Mouse (Mus musculus) stomach, embryonic 16.5 days (tissue): ENCODE measurements around the gene Dmbx1. TPM values are rescaled to one million over a fixed set of nuclear protein-coding genes. Genes with fewer than 3 reads are reported as not detected.

Experiments
- ATAC-seq: fragments of 200-750 bp; cut with Nextera tagmentation; 2 replicates; pipeline ENCODE4 v1.8.0; 2017; ENCODE audit warnings: moderate number of reproducible peaks, moderate TSS enrichment; ENCODE audit not compliant: insufficient read depth, low FRiP score
- H3K27ac ChIP-seq: fragments of 300-500 bp; sonication (generic); 2 replicates; pipeline ENCODE4 v1.5.1; 2014; ENCODE audit warnings: low read length
- H3K27me3 ChIP-seq: fragments of 300-500 bp; sonication (generic); 2 replicates; pipeline ENCODE4 v1.6.1; 2014; ENCODE audit warnings: low read length, control low read depth, mixed read lengths; ENCODE audit not compliant: control insufficient read depth, insufficient read depth
- H3K36me3 ChIP-seq: fragments of 300-500 bp; sonication (generic); 2 replicates; pipeline ENCODE4 v1.6.1; 2014; ENCODE audit warnings: low read length; ENCODE audit not compliant: control insufficient read depth, insufficient read depth
- H3K4me1 ChIP-seq: fragments of 300-500 bp; sonication (generic); 2 replicates; pipeline ENCODE4 v1.6.1; 2014; ENCODE audit warnings: low read length, control low read depth, mixed read lengths; ENCODE audit not compliant: control insufficient read depth, insufficient read depth
- H3K4me2 ChIP-seq: fragments of 300-500 bp; sonication (generic); 2 replicates; pipeline ENCODE4 v1.6.1; 2014; ENCODE audit warnings: low read depth, low read length, mixed read lengths
- H3K4me3 ChIP-seq: fragments of 300-500 bp; sonication (generic); replicated peaks from 2 replicates; pipeline ENCODE4 v1.5.1; 2014; ENCODE audit warnings: mild to moderate bottlenecking, low read length
- H3K9ac ChIP-seq: fragments of 300-500 bp; sonication (generic); 2 replicates; pipeline ENCODE4 v1.6.1; 2014; ENCODE audit warnings: low read length
- H3K9me3 ChIP-seq: fragments of 300-500 bp; sonication (generic); replicated peaks from 2 replicates; pipeline ENCODE4 v1.6.1; 2016; ENCODE audit warnings: low read length, control low read depth; ENCODE audit not compliant: control insufficient read depth
- WGBS: fragments of 180-500 bp; shearing (Covaris S2); extraction: QIAGEN DNeasy Blood & Tissue Kit; methylation state at CpG from one replicate; pipeline ENCODE4 v1.1.7; 2014; 5-methylcytosine and 5-hydroxymethylcytosine counted together
- polyA plus RNA-seq: library from polyadenylated mRNA; unstranded; fragments of >200 nt; fragmentation: Nextera tagmentation; extraction: Ambion mirVana; gene quantifications from 2 replicates; pipeline ENCODE4 v1.2.1, GENCODE M21; 2015

Dmbx1 gene
- polyA plus RNA-seq, 1 experiment from 2014 or later: not detected

DNA sequence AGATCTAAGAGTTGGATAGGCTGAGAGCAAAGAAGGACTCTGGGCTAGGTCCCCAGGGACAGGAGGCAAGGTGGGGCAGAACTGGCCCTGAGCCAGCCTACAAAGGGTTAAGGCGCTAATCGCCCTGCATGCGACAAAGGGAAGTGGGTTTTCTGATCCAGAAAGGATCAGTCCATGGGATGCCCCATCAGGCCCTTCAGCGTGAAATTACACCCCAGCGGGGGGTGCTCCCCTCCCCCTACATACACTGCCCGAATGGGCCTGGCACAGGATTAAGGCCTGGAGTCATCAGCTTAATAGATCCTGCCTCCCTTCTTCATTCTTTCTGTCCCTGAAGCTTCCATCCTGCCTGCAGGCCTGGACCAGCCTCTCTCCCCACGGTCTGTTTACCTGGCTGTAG, 34.0 kb downstream of the Dmbx1 start:
- H3K36me3 ChIP-seq: no peaks in the 10 kb centered on the region
- no peak overlapping the region for H3K9ac ChIP-seq
- H3K27me3 ChIP-seq: peaks cover 23% of the 10 kb centered on the region
- no peak overlapping the region for H3K27ac ChIP-seq
- no peak overlapping the region for H3K4me2 ChIP-seq
- no peaks in the 10 kb centered on the region for H3K9me3 ChIP-seq
- H3K4me1 ChIP-seq: no peaks in the 10 kb centered on the region
- no peak overlapping the region for H3K4me3 ChIP-seq
- 25% methylated on average over 7 of the region's 7 CpGs for WGBS
- no peak for ATAC-seq

DNA sequence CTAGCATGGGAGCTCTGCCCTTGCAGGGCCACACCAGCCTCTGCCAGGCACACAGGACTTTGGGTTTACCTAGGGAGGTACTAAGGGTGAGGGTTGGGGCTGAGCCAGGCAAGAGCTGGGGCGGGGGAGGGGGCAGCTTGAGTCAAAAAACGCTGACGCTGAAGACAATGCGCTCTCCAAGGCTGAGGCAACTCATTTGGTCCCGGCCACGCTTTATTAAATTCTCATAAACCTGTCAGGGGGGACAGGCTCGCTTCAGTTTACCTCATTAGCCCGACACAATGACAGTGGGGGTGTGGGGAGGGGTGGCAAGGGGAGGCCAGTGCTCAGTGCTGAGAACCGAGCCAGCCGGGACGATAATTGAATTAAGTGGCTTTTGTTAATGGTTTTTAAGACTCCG, 35.4 kb downstream of the Dmbx1 start:
- Histone ChIP-seq H3K9ac (no peak overlapping the region), H3K36me3 (no peaks in the 10 kb centered on the region), H3K4me3 (no peak overlapping the region), H3K4me1 (no peaks in the 10 kb centered on the region), H3K27ac (no peak overlapping the region), H3K4me2 (no peak overlapping the region), H3K9me3 (no peaks in the 10 kb centered on the region), H3K27me3 (peaks cover 33% of the 10 kb centered on the region)
- WGBS: 13% methylated on average over 12 of the region's 12 CpGs
- ATAC-seq: no peak

DNA sequence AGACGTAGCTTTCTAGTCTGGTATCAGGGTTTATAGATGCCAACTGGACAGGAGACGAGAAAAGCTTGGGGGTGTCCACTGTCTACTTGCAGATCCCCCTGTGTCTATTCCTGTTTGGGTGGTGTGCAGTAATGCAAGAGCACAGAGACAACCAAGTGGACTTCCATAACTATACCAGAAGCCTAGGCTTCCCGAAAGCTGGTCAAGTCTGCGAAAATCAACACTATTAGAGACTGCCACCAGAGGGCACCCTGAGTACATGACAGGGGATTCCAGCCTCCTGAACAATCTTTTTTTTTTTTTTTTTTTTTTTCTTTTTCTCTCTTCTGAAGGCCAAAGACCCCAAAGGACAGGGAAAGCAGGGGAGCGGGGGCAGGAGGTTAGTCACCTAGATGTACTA, 36.9 kb downstream of the Dmbx1 start:
- Histone ChIP-seq H3K27me3 (peaks cover 49% of the 10 kb centered on the region), H3K4me2 (no peak overlapping the region), H3K4me1 (peaks cover 6% of the 10 kb centered on the region; the same call in 1 of the 2 replicates), H3K9me3 (no peaks in the 10 kb centered on the region), H3K36me3 (no peaks in the 10 kb centered on the region), H3K4me3 (no peak overlapping the region), H3K27ac (no peak overlapping the region), H3K9ac (no peak overlapping the region)
- ATAC-seq: no peak
- 17% methylated on average over 5 of the region's 5 CpGs for WGBS

DNA sequence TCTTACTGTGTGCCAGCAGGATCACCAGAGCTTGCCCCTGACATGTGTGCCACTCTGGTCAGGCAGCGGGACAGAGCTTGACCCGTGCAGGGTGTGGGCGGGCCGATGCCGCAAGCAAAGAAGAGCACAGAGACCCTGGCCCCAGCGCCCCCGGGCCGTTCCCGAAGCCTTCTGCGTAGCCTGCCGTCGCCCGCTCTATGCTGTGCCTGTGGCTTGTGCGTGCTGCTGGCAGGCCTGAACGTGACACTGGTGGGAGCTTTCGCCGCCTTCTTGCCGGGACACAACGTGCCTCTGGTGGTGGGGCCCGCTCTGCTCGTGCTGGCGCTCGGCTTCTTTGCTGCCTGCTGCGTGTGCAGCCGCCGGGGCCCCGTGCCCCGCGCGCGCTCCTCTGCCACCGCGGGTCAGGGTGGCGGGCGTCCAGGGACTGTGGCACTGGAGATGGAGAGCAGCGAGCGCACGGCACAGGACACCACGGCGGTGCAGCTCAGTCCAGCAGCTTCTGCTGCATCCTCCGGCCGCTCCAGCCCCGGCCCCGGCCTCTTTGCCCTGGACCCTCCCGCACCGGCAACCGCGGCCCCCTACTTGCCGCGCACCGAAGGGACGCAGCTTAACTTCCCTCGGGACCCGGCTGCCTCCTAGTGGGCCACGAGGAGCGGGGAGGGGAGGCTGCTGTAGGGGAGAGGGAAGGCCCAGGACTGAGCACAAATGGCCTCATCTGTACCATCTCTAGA, 41.7 kb downstream of the Dmbx1 start:
- Histone ChIP-seq H3K9me3 (no peaks in the 10 kb centered on the region), H3K4me1 (peaks cover 8% of the 10 kb centered on the region; the same call in 1 of the 2 replicates), H3K27ac (no peak overlapping the region), H3K9ac (peak overlapping the region; percentile 34; the same call in 1 of the 2 replicates), H3K36me3 (no peaks in the 10 kb centered on the region), H3K27me3 (peaks cover 53% of the 10 kb centered on the region), H3K4me2 (peak overlapping the region; percentile 56), H3K4me3 (peak overlapping the region; percentile 37)
- WGBS: 2% methylated on average over 56 of the region's 56 CpGs
- no peak for ATAC-seq

DNA sequence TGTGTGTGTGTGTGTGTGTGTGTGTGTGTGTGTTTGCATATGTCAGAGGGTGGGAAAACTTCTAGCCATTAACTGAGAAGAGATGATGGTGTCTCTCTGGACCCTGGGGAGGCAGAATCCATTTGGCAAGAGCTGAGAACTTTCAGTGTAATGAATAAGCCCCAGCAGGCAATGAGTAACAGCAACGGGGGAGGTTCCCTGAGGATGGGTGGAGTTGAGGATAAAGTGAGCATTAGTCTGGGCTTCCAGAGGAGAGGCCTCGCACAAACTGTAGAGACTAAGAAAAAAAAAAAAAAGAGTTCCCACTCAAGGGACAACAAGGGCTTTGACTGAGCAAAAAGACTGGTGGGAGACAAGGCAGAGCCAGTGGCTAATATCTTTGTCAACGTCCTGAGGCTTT, 45.4 kb downstream of the Dmbx1 start:
- Histone ChIP-seq H3K9ac (no peak overlapping the region), H3K9me3 (no peaks in the 10 kb centered on the region), H3K27ac (no peak overlapping the region), H3K27me3 (peaks cover 40% of the 10 kb centered on the region), H3K36me3 (no peaks in the 10 kb centered on the region), H3K4me1 (peaks cover 8% of the 10 kb centered on the region; the same call in 1 of the 2 replicates), H3K4me2 (no peak overlapping the region), H3K4me3 (no peak overlapping the region)
- WGBS: 17% methylated on average over 3 of the region's 3 CpGs
- ATAC-seq: no peak

DNA sequence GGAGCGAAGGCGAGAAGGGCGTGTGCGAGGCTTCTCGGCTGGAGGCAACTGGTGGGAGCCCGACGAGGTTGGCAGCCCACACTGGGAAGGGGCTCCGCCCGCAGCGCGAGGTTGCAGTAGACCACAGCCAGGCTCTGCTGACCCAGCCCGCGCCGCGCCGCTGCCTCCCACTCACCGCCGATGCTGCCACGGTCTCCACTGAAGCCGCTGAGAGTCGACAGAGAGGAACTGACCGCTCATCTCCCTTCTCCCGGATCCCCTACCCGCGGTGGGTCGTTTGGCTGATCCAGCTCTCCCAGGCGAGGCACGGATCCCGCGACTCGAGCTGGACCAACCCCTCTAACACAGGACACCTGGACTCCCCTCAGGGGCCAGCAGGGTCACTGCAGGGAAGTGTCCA, 49.2 kb downstream of the Dmbx1 start, which contains the start of gene 6430628N08Rik:
TSS of gene 6430628N08Rik (plus strand) at position 113 of the 400 bp plus-strand sequence.
- ATAC-seq: no peak
- no peak within 1 kb of the TSS for H3K27ac ChIP-seq
- H3K36me3 ChIP-seq: no peaks in the 10 kb centered on the region
- no peaks in the 10 kb centered on the region for H3K9me3 ChIP-seq
- H3K4me1 ChIP-seq: no peaks in the 10 kb centered on the region; the same call in 1 of the 2 replicates
- H3K4me3 ChIP-seq: peak within 1 kb of the TSS; percentile 28
- H3K27me3 ChIP-seq: peaks cover 11% of the 10 kb centered on the region
- 2% methylated on average over 31 of the region's 31 CpGs for WGBS
- H3K9ac ChIP-seq: peak within 1 kb of the TSS; percentile 12; the same call in 1 of the 2 replicates
- H3K4me2 ChIP-seq: peak within 1 kb of the TSS; percentile 52

DNA sequence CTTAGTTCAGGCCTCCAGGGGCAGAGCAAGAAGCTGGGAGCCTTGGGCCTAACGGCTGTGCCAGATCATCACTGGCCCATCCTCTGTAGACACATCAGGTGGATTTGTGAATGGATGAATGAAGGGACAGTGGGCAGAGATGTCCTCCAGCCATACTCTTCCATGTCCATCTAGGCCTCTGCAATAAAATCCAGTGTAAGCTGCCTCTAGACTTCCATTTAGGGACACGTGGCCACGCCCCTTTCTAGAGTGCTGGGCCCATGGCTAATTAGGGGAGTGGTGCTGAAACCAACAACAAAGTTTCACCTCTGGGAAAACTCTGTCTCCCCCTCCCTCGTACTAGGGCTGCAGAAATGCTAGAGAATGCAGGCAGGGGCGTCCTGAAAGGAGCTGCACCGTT, 49.7 kb downstream of the Dmbx1 start:
- Histone ChIP-seq H3K27ac (no peak overlapping the region), H3K4me1 (no peaks in the 10 kb centered on the region; the same call in 1 of the 2 replicates), H3K4me3 (peak overlapping the region; percentile 28), H3K36me3 (no peaks in the 10 kb centered on the region), H3K9ac (peak overlapping the region; percentile 12; the same call in 1 of the 2 replicates), H3K9me3 (no peaks in the 10 kb centered on the region), H3K27me3 (peaks cover 11% of the 10 kb centered on the region), H3K4me2 (peak overlapping the region; percentile 52)
- WGBS: 14% methylated on average over 6 of the region's 6 CpGs
- ATAC-seq: no peak

DNA sequence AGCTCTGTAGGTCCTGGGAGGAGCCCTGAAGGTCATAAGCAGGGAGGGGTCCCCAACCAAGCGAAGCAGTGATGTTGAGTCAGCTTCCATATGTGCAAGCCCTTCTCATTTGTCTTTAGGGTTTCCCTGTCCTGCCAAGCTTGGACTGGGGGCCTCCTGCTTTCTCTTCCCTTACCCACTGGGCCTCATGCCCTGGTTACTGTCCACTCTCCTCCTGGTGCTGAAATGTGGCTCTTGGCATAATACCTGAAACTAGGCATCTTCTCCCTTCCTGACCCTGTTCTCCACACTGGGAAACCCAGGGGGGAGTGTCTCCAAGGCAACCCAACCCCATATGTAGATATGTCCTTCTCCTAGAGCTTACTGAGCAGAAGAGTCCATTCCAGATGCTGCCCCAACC, 52.9 kb downstream of the Dmbx1 start:
- no peak overlapping the region for H3K4me2 ChIP-seq
- peaks cover 11% of the 10 kb centered on the region for H3K27me3 ChIP-seq
- no peak overlapping the region for H3K9ac ChIP-seq
- no peaks in the 10 kb centered on the region for H3K9me3 ChIP-seq
- no peaks in the 10 kb centered on the region; the same call in 1 of the 2 replicates for H3K4me1 ChIP-seq
- H3K27ac ChIP-seq: no peak overlapping the region
- WGBS: 45% methylated on average over 1 of the region's 1 CpGs
- ATAC-seq: no peak
- no peaks in the 10 kb centered on the region for H3K36me3 ChIP-seq
- H3K4me3 ChIP-seq: no peak overlapping the region

DNA sequence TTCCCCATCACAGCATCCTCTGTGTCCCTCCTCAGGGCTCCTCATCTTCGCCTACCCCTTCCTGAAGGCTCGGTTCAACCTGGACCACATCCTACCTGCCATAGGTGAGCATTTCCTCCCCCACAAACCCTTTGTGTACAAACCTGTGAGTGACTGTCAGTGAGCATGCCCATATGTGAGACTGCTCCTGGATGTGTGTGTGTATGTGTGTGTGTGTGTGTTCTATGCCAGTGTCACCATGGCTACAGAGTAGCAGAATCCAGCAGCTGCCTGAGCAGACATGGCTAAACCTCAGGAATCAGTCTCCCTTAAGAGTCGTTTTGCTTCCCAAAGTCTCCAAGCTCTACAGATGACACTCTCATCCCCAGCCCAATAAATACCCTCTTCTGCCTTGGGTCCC, 53.9 kb downstream of the Dmbx1 start:
- Histone ChIP-seq H3K4me2 (no peak overlapping the region), H3K27me3 (peaks cover 3% of the 10 kb centered on the region; the same call in 1 of the 2 replicates), H3K27ac (no peak overlapping the region), H3K4me1 (no peaks in the 10 kb centered on the region; the same call in 1 of the 2 replicates), H3K9ac (no peak overlapping the region), H3K36me3 (no peaks in the 10 kb centered on the region), H3K9me3 (no peaks in the 10 kb centered on the region), H3K4me3 (no peak overlapping the region)
- ATAC-seq: no peak
- WGBS: 67% methylated on average over 3 of the region's 3 CpGs
